Mouse (Mus musculus): ENCODE data around the gene Hspb1.

Gene Hspb1

GRCm38 (mm10) chr5:135884641-135885040, 3.1 kb upstream of the Hspb1 start:
- no peak for DNase-seq (ENCODE audit: low spot score in 2 of 2)

- DNase-seq (ENCODE audit: low spot score in 2 of 2): no peak
Observed at GRCm38 (mm10) chr5:135888405-135889215, 891 bp downstream of the Hspb1 start.

- no peak for DNase-seq (ENCODE audit: low spot score in 2 of 2)
Observed at GRCm38 (mm10) chr5:135890323-135890722, 2.6 kb downstream of the Hspb1 start.

GRCm38 (mm10) chr5:135890920-135891319, 3.2 kb downstream of the Hspb1 start:
- DNase-seq (ENCODE audit: low spot score in 2 of 2): no peak

- DNase-seq (ENCODE audit: low spot score in 2 of 2): peak; percentile 51 to 60
Observed at GRCm38 (mm10) chr5:135892589-135893351, 5.1 kb downstream of the Hspb1 start.

GRCm38 (mm10) chr5:135894958-135895357, 7.2 kb downstream of the Hspb1 start:
- DNase-seq (ENCODE audit: low spot score in 2 of 2): no peak

- no peak for DNase-seq (ENCODE audit: low spot score in 2 of 2)
Observed at GRCm38 (mm10) chr5:135898028-135898427, 10.3 kb downstream of the Hspb1 start.

GRCm38 (mm10) chr5:135898995-135899394, 11.3 kb downstream of the Hspb1 start:
- DNase-seq (ENCODE audit: low spot score in 2 of 2): no peak

GRCm38 (mm10) chr5:135899833-135900232, 12.1 kb downstream of the Hspb1 start:
- DNase-seq (ENCODE audit: low spot score in 2 of 2): no peak

GRCm38 (mm10) chr5:135900701-135901100, 13.0 kb downstream of the Hspb1 start:
- no peak for DNase-seq (ENCODE audit: low spot score in 2 of 2)

- no peak for DNase-seq (ENCODE audit: low spot score in 2 of 2)
Observed at GRCm38 (mm10) chr5:135901354-135902095, 13.8 kb downstream of the Hspb1 start.

GRCm38 (mm10) chr5:135903058-135903457, 15.3 kb downstream of the Hspb1 start:
- no peak for DNase-seq (ENCODE audit: low spot score in 2 of 2)

GRCm38 (mm10) chr5:135903551-135904151, 15.9 kb downstream of the Hspb1 start:
- peak; percentile 84 to 96 for DNase-seq (ENCODE audit: low spot score in 2 of 2)

- DNase-seq (ENCODE audit: low spot score in 2 of 2): no peak
Observed at GRCm38 (mm10) chr5:135904259-135904658, 16.5 kb downstream of the Hspb1 start.

GRCm38 (mm10) chr5:135905320-135906225, 17.9 kb downstream of the Hspb1 start:
- no peak for DNase-seq (ENCODE audit: low spot score in 2 of 2)

GRCm38 (mm10) chr5:135906846-135907245, 19.1 kb downstream of the Hspb1 start:
- DNase-seq (ENCODE audit: low spot score in 2 of 2): no peak

- DNase-seq (ENCODE audit: low spot score in 2 of 2): peak in 1 of 2 experiments; percentile 44
Observed at GRCm38 (mm10) chr5:135907256-135907655, 19.5 kb downstream of the Hspb1 start.

- no peak for DNase-seq (ENCODE audit: low spot score in 2 of 2)
Observed at GRCm38 (mm10) chr5:135908185-135908584, 20.5 kb downstream of the Hspb1 start.

- DNase-seq (ENCODE audit: low spot score in 2 of 2): no peak
Observed at GRCm38 (mm10) chr5:135908989-135909388, 21.3 kb downstream of the Hspb1 start.

- DNase-seq (ENCODE audit: low spot score in 2 of 2): no peak
Observed at GRCm38 (mm10) chr5:135909646-135910045, 21.9 kb downstream of the Hspb1 start.

GRCm38 (mm10) chr5:135910813-135911212, 23.1 kb downstream of the Hspb1 start:
- DNase-seq (ENCODE audit: low spot score in 2 of 2): no peak
